Mouse (Mus musculus) liver, adult (tissue): ENCODE measurements around the gene Rreb1.

Experiments
- GATA4 ChIP-seq: IDR thresholded peaks from 2 replicates; pipeline ENCODE4 v1.6.1; 2014; ENCODE audit warnings: mild to moderate bottlenecking, low read length; ENCODE audit not compliant: insufficient replicate concordance

The Rreb1 gene

GRCm38 (mm10) chr13:37923091-37923490 is 144.9 kb downstream of the Rreb1 start:
- no peak for TF ChIP-seq GATA4

DNA sequence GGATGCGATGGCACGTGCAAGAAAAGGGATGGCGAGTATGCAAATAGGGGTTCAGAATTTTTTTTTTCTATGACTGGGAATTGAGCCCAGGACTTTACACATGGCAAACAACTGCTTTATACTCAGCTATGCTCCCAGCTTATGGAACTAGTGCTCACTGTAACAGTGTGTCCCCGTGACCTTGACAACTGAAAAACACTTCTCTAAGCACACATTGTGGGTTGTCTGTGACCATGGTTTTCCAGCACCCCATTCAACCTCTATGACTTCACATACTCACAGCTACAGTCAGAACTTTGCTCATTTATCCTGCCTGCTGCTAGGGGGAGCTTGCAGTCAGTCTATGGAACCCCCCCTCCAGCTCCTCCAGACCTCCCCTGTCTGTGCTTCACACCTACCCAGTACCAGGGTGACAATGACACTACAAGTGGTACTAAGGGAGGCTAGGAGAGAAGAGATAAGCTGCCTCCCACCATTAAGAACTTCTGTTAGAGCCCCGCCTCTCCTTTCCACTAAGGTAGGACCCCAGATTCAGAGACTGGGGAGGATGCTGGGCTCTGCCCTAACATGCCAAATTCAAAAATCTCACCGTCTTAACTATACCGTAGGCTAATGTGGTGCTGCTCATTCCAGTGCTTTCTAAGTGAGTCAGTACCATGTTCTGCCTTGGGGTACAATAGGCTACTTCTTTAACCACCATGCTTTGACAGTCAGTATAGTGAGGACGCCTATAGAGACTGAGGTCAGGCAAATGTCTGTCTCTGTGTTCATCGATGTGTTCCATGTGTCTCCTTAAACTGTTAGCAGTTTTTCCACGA is 145.7 kb downstream of the Rreb1 start:
- TF ChIP-seq GATA4: no peak

GRCm38 (mm10) chr13:37924461-37924948 is 146.3 kb downstream of the Rreb1 start:
- no peak for TF ChIP-seq GATA4

- no peak for TF ChIP-seq GATA4
Measured at GRCm38 (mm10) chr13:37926394-37926793, 148.2 kb downstream of the Rreb1 start.

- no peak for TF ChIP-seq GATA4
Measured at GRCm38 (mm10) chr13:37929532-37929931, 151.3 kb downstream of the Rreb1 start.

- TF ChIP-seq GATA4: no peak
Measured at GRCm38 (mm10) chr13:37930091-37930490, 151.9 kb downstream of the Rreb1 start.

DNA sequence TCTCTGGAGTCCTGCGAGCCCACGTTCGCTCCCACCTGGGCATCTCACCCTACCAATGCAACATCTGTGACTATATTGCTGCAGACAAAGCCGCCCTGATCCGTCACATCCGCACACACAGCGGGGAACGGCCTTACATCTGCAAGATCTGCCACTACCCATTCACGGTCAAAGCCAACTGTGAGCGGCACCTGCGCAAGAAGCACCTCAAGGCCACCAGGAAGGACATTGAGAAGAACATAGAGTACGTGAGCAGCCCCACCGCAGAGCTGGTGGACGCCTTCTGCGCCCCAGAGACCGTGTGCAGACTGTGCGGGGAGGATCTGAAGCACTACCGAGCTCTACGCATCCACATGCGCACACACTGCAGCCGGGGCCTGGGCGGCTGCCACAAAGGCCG is 152.4 kb downstream of the Rreb1 start:
- no peak for TF ChIP-seq GATA4

GRCm38 (mm10) chr13:37931210-37931922 is 153.2 kb downstream of the Rreb1 start:
- TF ChIP-seq GATA4: no peak

- TF ChIP-seq GATA4: no peak
Measured at GRCm38 (mm10) chr13:37934075-37934474, 155.9 kb downstream of the Rreb1 start.

DNA sequence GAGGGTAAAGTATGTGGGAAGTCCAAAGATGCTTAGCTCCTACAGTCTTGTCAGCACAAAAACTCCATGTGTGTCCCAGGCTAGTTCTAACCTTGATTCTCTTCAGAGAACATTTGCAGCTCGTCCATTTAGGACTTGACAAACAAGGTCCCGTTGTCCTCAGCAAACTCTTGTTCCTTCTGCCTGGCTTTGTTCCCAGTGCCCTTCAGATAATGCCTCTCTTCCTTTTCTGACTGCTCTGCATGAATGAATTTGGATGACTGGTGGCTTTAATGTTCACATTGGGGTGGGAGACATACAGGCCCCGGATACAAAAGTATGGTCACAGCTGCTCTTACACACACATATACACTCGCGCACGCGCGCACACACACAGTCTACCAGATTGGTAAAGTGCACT is 156.7 kb downstream of the Rreb1 start:
- TF ChIP-seq GATA4: peak; percentile 35; the same call in 1 of the 2 replicates

DNA sequence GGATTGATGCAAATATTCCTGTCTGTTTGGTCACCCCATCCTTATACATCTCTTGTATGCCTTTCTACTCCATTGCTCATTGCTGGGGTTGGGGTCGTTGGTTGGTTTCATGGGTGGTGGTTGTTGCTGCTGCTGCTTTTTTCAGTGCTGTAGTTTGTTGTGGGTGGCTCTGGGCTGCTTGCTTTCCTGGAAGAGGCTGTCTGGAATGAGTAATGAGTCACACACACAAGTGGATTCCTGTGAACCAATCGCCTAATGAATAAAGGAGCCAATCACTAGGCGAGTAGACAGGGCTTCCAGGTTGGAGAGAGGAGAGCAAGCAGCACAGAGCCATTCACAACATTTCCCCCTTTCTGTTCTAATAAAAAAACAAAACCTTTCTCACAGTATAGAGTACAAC is 158.2 kb downstream of the Rreb1 start:
- no peak for TF ChIP-seq GATA4

GRCm38 (mm10) chr13:37940167-37940566 is 162.0 kb downstream of the Rreb1 start:
- peak; percentile 64 for TF ChIP-seq GATA4

- TF ChIP-seq GATA4: no peak
Measured at GRCm38 (mm10) chr13:37940649-37941048, 162.4 kb downstream of the Rreb1 start.

DNA sequence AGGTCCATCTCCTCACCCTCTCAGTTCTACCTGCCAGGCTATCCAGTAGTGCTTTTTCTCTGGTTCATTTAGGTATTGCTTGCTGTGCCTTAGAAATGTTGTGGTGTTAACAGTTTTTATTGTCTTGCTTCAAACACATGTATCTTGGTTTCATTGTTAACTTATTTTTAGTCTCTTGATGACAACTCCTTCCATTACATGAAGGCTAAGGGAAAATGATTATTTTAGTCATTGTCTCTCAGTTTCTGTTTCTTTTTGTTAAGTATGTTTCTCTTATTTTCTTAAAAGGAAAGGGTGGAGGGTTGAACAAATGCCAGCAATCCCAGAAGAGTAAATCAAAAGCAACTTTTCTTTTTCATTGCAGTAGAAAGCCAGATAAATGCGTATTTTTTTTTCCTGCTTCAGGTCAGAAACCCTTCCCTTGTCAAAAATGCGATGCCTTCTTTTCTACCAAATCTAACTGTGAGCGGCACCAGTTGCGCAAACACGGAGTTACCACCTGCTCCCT is 163.0 kb downstream of the Rreb1 start:
- no peak for TF ChIP-seq GATA4

- TF ChIP-seq GATA4: no peak
Measured at GRCm38 (mm10) chr13:37941950-37942886, 164.0 kb downstream of the Rreb1 start.
